Mouse (Mus musculus) heart, postnatal 0 days (tissue): Measurements from ENCODE around the gene B3gnt2.

ENCODE experiments used
- CTCF ChIP-seq: IDR thresholded peaks from 2 replicates; pipeline ENCODE4 v1.5.1; 2016; ENCODE audit warnings: antibody characterized with exemption, control low read depth, low read depth
- EP300 ChIP-seq: IDR thresholded peaks from 2 replicates; pipeline ENCODE4 v1.6.1; 2016; ENCODE audit warnings: antibody characterized with exemption, low read depth

DNA sequence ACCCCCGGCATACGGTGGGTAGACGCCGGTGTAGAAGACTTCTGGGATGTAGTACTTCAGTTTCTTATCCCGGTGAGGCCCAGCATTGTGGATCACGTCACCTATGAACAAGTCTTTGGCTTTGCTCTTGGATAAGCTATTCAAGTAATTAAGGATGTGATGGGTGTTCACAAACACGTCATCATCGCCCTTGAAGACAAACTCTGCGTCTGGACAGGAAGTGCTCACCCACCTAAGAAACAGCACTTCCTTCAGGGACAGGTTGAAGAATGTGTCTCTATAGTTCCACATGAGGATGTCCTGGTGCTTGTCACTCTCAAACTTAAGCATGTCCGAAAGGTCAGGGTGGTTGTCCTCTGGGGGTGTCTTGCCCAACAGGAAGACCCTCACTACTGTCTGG is 24.5 kb downstream of the B3gnt2 start:
- TF ChIP-seq EP300 (no peak), CTCF (no peak)
